Mouse (Mus musculus): ENCODE measurements around the gene Sec14l1.

- TF ChIP-seq CTCF (IDR thresholded peaks at IDR 0.05; ENCODE audit: low read depth) = no peak
- no peak for TF ChIP-seq EP300 (IDR thresholded peaks at IDR 0.05; ENCODE audit: low read depth)
Observed at GRCm38 (mm10) chr11:117123418-117124085, 8.6 kb downstream of the Sec14l1 start.

All from liver, postnatal 0 days (tissue).